Mouse (Mus musculus) kidney, adult 11 months (tissue): Measurements from ENCODE around the gene Map4k4.
A peak's percentile ranks its signal among the peaks of the same experiment; 100 is the strongest.

Experiments
- DNase-seq: peaks from one replicate; pipeline ENCODE4 v3.0.0; 2022

Map4k4 gene

GRCm38 (mm10) chr1:39900181-39901005 lies at the start of gene Map4k4:
Gene Map4k4, plus strand, starts transcription at chr1:39900913.
- peak; percentile 67 for DNase-seq

DNA sequence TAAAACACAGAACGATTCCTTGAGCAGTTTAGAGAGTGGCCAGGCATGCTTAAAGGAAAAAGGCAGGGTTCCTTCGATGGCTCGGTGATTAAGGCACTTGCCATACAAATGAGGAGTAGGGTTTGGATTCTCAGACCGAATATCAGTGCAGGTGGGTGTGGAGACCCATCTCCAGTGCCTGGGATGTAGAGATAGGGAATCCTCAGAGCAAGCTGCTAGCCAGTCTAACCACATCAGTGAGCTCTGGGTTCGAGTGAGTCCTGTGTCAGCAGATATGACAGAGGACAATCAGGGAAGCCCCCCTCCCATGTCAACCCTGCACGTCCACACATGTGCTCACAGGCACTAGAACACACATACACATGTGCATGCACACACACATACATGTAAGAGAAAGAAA lies 44.8 kb upstream of the Map4k4 start:
- no peak for DNase-seq

DNA sequence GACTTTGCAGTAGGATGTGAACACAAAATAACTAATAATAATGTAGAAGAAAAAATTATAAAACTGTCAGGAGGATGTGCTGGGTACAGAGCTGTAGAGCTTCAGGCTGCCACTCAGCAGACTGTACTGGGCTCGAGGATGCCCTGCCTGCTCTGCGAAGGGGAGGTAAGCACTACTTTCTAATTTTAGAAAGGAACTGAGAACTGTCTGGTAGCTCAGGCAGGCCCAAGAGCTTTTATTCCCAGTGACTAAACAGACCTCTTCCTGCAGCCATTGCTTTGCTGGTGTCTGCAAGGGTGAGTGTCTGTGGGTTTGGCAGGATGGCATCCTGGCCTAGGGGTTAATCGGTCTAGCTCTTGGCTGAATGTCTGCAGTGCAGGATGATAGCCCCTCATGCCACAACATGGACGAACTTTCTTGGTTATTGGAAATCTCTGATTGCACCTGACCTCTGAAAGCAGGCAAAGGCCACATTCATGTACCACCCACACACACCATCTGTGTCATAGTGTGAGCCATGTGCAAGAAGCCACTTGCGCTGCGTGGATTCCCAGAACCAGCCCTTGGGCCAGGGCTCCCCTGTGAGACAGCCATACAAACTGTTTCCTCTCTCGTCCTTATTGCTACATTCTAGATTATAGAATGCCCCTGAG lies 43.8 kb upstream of the Map4k4 start:
- DNase-seq: no peak

- no peak for DNase-seq
These were observed 43.3 kb upstream of the Map4k4 start for GRCm38 (mm10) chr1:39857448-39857820.

DNA sequence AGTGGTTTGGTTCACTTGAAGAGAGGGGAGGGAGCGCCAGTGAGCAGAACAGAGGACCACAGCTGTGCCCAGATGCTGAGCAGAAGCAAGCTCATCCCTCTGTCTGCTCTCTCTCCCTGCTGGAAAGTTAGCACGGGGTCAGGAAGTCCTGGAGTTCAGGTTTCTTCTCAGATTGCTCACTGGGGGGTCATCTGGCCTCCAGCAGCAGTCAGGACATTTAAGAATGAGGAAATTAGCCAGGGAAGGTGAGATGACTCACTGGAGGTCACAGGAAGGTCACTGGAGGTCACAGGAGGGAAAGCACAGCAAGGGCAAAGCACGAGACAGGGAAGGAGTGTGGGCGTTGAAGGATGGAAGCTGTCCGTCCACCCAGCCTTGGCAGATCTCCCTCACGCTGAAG lies 41.5 kb upstream of the Map4k4 start:
- no peak for DNase-seq

- no peak for DNase-seq
These were observed 34.2 kb upstream of the Map4k4 start for GRCm38 (mm10) chr1:39866367-39867141.

GRCm38 (mm10) chr1:39867142-39867525 lies 33.6 kb upstream of the Map4k4 start:
- DNase-seq: no peak

DNA sequence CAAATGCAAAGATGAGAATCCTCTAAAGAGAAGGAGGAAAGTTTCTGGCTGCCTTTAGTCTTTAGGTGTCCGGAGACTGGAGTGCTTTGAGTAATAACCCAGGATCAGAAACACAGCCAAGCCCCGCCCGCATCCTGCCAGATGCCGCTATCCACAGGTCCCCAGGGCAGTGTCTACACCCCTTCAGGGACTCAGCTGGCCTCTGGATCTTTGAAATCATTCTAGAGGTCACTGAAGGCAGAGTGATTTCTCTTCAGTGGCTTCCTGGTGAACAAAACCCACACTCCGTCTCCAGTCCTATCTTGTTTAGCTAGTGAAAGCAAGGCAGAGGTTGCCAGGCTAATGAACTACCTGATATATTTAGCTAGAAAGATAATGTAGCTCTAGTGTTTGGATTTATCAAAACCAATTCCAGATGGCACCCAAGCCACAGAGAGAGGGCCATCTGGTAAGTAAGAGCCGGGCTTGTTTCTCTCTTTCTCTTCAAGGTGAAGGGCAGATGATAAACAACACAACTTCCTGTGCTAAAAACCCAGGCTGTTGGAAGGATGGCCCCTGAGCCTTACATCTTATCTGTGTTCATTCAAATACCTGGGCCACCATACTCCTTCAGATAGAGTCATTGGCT lies 32.6 kb upstream of the Map4k4 start:
- peak; percentile 57 for DNase-seq

DNA sequence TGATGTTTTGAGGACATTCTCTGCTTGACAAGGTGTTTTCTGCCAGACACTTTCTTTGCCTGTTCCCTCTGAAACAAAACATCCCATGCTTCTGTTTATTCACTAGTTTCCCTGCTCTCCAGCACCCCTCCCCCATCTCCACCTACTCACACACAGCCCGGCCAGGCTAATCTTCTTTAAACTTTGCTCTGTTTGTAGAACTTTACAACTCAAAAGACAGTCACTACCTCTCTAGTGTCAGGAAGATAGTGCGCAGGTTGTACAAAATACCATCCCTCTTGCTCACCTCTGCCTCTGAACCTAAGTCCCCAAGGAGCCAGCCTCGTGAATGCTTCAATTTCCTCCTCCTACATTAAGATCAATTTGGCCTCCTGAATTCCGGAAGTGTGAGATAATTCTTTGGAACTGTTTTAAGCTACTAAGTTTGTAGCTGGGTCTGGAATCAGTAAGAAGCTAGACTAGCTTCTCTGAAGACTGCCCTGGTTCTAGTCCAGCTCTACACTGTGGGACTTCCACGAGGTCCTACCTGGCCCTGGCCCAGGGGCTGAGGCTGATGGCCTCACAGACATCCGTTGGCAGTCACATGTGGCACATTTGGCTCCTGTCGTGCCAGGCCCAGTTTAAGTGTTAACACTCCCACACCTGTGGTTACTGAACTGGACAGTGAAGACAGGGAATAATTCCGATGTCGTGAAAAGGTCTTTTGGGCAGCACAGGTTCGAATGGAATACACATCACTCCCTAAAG lies 31.7 kb upstream of the Map4k4 start:
- DNase-seq: no peak

DNA sequence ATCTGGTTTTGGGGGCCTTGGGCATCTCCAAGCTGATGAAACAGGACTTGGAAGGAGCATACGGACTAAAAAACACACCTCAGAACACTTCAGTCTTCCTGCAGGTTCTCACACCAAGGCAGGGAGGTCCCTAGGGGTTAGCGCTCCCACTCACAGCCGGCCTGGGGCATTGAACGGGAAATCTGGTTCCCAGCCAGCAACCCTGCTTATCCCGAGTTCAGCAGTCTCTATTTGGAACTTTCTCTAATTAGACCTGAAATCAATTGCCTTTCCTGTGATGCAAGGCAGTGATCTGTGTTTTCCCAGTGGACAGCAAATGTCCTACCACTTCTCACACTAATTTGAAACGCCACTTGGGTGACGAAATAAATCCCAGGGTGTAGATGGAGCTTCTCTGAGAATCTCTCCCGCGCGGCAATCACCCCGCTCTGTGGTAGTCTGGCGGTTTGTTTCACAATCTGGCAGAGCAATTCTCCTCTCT lies 31.0 kb upstream of the Map4k4 start:
- no peak for DNase-seq

DNA sequence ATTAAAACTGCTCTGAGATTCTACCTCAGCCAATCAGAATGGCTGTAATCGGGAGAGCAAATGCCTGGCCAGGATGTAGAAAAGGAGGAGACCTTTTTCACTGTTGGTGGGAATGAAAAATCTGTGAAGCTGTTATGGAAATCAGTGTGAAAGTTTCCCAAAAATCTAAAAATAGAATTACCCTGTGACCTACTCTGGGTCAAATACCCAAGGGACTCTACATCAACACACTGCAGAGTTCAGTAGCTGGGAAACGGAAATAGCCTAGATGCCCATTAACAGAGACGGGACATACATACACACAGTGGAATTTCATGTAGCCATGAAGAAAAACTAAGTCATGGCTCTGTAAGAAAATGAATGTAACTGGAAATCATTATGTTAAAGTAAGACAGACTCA lies 22.7 kb upstream of the Map4k4 start:
- DNase-seq: no peak

DNA sequence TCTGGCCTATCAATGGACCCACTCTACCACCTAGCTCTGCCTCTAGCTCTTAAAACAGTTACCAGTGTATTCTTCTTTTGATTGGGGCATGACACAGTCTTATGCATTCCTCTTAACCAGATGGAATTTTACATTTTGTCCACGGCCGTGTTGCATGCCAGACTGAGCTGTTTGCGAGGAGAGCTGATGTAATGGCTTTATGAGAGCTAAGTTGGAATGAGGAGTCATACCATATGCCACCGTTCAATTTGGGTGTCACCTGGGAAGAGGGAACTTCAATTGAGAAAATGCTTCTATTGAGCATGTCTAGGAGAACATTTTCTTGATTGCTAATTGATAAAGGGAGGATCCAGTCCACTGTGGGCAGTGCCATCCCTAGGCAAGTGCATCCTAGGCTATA lies 18.2 kb upstream of the Map4k4 start:
- no peak for DNase-seq

DNA sequence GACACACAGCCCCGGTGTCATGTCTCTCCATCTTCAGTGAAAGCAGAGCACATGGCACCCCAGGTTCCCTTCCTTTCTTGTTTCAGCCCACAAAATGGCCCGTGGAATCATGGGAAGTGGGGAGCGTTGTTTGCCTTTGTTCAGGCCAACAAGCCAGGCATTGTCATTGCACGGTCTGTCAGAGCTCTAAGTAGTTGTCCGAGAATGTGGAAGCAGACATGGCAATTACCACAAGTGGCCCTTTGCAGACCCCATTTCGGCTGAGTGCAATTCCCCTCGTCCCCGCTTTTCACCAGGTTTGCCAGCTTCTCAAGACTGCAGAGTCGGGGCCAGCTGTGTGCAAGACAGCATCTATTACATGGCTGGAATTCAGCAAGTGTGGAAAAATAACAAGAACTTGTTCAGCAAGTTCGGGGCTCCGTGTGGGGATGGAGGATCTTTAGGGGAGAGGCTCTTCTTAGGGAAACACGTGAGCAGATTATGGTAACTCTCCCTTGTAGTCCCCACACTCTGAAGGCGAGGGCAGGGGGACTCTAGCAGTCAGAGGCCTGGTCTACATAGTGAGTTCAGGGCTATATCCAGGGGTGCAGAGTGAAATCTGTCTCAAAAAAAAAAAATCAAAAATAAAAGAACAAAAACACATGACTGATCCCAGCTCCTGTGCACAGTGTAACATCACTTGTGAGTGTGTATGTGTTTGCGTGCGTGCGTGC lies 15.8 kb upstream of the Map4k4 start:
- DNase-seq: no peak

DNA sequence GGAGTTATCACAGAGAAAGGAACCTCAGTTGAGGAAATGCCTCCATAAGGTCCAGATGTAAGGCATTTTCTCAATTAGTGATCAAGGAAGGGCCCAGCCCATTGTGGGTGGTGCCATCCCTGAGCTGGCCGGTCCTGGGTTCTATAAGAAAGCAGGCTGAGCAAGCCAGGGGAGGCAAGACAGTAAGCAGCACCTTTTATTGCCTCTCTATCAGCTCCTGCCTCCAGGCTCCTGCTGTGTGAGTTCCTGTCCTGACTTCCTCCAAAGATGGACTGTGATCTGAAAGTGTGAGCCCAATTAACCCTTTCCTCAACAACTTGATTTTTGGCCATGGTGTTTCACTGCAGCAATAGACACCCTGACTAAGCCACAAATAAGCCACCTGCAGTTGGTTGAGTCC lies 12.7 kb upstream of the Map4k4 start:
- no peak for DNase-seq

GRCm38 (mm10) chr1:39889429-39889828 lies 11.3 kb upstream of the Map4k4 start:
- DNase-seq: no peak

GRCm38 (mm10) chr1:39889973-39890372 lies 10.7 kb upstream of the Map4k4 start:
- no peak for DNase-seq

- no peak for DNase-seq
These were observed 7.4 kb upstream of the Map4k4 start for GRCm38 (mm10) chr1:39893153-39893880.

- no peak for DNase-seq
These were observed 5.6 kb upstream of the Map4k4 start for GRCm38 (mm10) chr1:39895097-39895496.

- no peak for DNase-seq
These were observed 5.2 kb upstream of the Map4k4 start for GRCm38 (mm10) chr1:39895506-39895905.

DNA sequence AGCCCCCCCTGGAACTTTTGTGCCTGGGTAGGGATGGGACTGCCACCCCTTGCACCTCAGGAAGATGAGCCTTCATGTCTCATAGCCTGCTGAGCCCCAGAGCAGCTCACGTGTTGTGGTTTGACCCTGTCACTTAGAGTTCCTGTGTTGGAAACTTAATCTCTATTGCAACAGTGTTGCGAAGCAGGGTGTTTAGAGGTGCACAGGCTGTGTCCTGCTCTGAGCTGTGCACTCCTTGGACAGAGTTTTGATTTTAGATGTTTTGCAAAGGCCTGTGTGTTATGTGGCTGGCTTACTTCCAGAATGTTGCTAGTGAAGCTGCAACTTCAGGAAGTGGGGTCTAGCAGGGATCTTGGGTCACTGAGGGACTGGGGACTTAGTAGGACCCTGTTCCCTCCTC lies 4.1 kb upstream of the Map4k4 start:
- no peak for DNase-seq

GRCm38 (mm10) chr1:39898686-39899085 lies 2.0 kb upstream of the Map4k4 start:
- DNase-seq: no peak
